Mouse (Mus musculus): ENCODE data around the gene Ap3s2. TPM values are rescaled to one million over a fixed set of nuclear protein-coding genes. Genes with fewer than 3 reads are reported as not detected.

Gene Ap3s2
- polyA plus RNA-seq, 1 experiment: 26.4 TPM

DNA sequence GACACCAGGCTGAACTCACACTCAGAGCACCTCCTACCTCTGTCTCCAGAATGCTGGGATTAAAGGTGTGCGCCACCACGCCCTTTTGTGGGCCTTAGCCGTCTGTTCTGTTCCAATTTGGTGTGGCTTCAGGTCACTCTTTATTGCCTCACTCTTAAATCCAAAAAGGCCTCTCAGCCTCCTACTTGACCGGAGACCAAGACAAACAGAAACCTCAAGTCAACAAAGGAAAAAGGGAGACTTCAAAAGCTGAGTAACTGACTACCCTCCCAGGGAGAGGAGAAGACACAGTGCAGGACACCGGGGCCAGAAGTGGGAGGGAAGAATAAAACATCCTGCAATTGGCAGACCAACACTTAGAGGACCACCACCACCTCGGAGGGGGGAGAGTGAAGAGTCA lies 89.3 kb downstream of the Ap3s2 start:
- no peak overlapping the region for H3K4me3 ChIP-seq (ENCODE audit: insufficient read depth, low read length)
- TF ChIP-seq CTCF (IDR thresholded peaks at IDR 0.05; ENCODE audit: borderline replicate concordance, insufficient read depth, low read length): no peak
- no peak for TF ChIP-seq POLR2A (IDR thresholded peaks at IDR 0.05; ENCODE audit: low read depth, low read length)
- H3K4me1 ChIP-seq (ENCODE audit: control insufficient read depth, insufficient read depth, low read length): no peaks in the 10 kb centered on the region
- H3K27ac ChIP-seq (ENCODE audit: insufficient read depth, low read length): no peak overlapping the region

DNA sequence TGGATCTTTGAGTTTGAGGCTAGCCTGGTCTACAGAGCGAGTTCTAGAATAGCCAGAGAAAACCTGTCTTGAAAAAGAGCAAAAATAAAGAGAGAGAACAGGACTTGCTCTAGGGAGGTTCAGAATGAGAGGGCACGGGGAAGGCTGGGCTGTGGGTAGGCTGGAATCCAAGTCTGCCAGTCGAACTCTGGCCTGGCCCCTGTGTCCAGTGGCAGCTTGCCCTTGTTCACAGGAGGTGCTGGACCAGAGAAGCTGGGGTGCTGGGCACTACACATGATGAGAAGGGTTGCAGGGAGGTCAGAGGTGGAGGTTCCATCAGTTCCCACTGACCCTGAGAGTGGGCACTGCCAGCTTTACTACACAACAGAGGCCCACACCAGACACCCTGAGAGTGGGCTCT lies 92.1 kb downstream of the Ap3s2 start:
- no peaks in the 10 kb centered on the region for H3K4me1 ChIP-seq (ENCODE audit: control insufficient read depth, insufficient read depth, low read length)
- no peak overlapping the region for H3K4me3 ChIP-seq (ENCODE audit: insufficient read depth, low read length)
- H3K27ac ChIP-seq (ENCODE audit: insufficient read depth, low read length): no peak overlapping the region
- TF ChIP-seq POLR2A (IDR thresholded peaks at IDR 0.05; ENCODE audit: low read depth, low read length) (no peak), CTCF (IDR thresholded peaks at IDR 0.05; ENCODE audit: borderline replicate concordance, insufficient read depth, low read length) (no peak)

Other genes with a start within 250 kb of the Ap3s2 start
- gene Kif7, start 204.9 kb downstream of the Ap3s2 start, polyA plus RNA-seq (2011; ENCODE audit: insufficient read length, low read depth, missing spikeins): 3.5 and 5.3 TPM in 2 replicates
- gene Plin1, start 187.7 kb downstream of the Ap3s2 start, polyA plus RNA-seq (2011; ENCODE audit: insufficient read length, low read depth, missing spikeins): 0.23 TPM in 1 of 2 replicates, not detected in the other
- gene Pex11a, start 177.5 kb downstream of the Ap3s2 start, polyA plus RNA-seq (2011; ENCODE audit: insufficient read length, low read depth, missing spikeins): 3.2 and 7.3 TPM in 2 replicates
- not detected in 2 replicates for gene Wdr93, start 177.5 kb downstream of the Ap3s2 start, polyA plus RNA-seq (2011; ENCODE audit: insufficient read length, low read depth, missing spikeins)
- not detected in 2 replicates for gene Mesp1, start 126.9 kb downstream of the Ap3s2 start, polyA plus RNA-seq (2011; ENCODE audit: insufficient read length, low read depth, missing spikeins)
- gene Mesp2, start 109.9 kb downstream of the Ap3s2 start, polyA plus RNA-seq (2011; ENCODE audit: insufficient read length, low read depth, missing spikeins): not detected in 2 replicates
- gene Anpep, start 59.6 kb downstream of the Ap3s2 start, polyA plus RNA-seq (2011; ENCODE audit: insufficient read length, low read depth, missing spikeins): 38.2 and 41.0 TPM in 2 replicates
- gene Arpin, start 14.7 kb upstream of the Ap3s2 start, polyA plus RNA-seq (2011; ENCODE audit: insufficient read length, low read depth, missing spikeins): 31.1 and 43.8 TPM in 2 replicates
- gene Zfp710, start 104.2 kb upstream of the Ap3s2 start, polyA plus RNA-seq (2011; ENCODE audit: insufficient read length, low read depth, missing spikeins): 7.7 and 8.7 TPM in 2 replicates
- gene Idh2, start 194.7 kb upstream of the Ap3s2 start, polyA plus RNA-seq (2011; ENCODE audit: insufficient read length, low read depth, missing spikeins): 84.2 and 116 TPM in 2 replicates

Data from embryonic fibroblast, embryonic 13.5 days (primary cell).